Mouse (Mus musculus): ENCODE measurements at regions not wholly inside any gene's neighbourhood (a gene's known extent, or its start where the extent isn't known, plus 50 kb on each side); places are given as distances from the start of the nearest gene placed in this dataset.
A peak's percentile ranks its signal among the peaks of the same experiment; 100 is the strongest.

DNA sequence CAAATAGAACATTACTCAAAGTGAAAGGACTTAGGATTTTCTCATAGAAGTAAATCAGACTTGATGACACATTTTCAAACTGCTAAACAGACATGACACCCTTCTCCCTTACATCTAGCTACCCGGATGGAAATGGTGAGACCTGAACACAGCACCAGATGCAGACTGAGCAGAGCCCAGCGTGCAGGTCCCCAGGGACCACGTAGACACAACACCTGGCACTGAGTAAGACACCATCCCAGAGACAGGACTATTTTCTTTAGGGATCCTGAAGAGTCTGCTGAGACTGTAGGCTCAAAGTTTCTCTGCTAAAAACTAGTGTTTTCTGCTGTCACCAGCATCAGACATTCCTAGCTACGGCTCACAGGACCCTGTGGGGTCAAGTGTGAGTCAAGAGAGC, 207.2 kb upstream of the Unc93a2 start:
- H3K36me3 ChIP-seq (ENCODE audit: control insufficient read depth, insufficient read depth, low read length): no peaks in the 10 kb centered on the region
- no peaks in the 10 kb centered on the region for H3K27me3 ChIP-seq (replicated peaks; ENCODE audit: control insufficient read depth, insufficient read depth, low read length)
- 73% methylated on average over 4 of the region's 4 CpGs for WGBS
- H3K9ac ChIP-seq (ENCODE audit: low read length): no peak overlapping the region
- no peak overlapping the region for H3K4me2 ChIP-seq (ENCODE audit: low read length)
- DNase-seq (ENCODE audit: low spot score) (no peak), ATAC-seq (replicated peaks; ENCODE audit: low FRiP score, low TSS enrichment, low read depth) (no peak)
- H3K4me3 ChIP-seq (ENCODE audit: low read depth, low read length): no peak overlapping the region
- no peak overlapping the region for H3K27ac ChIP-seq (ENCODE audit: low read depth)
- no peaks in the 10 kb centered on the region for H3K4me1 ChIP-seq (replicated peaks; ENCODE audit: control insufficient read depth, insufficient read depth, low read length)
- no peaks in the 10 kb centered on the region for H3K9me3 ChIP-seq (ENCODE audit: control insufficient read depth, low read length)

DNA sequence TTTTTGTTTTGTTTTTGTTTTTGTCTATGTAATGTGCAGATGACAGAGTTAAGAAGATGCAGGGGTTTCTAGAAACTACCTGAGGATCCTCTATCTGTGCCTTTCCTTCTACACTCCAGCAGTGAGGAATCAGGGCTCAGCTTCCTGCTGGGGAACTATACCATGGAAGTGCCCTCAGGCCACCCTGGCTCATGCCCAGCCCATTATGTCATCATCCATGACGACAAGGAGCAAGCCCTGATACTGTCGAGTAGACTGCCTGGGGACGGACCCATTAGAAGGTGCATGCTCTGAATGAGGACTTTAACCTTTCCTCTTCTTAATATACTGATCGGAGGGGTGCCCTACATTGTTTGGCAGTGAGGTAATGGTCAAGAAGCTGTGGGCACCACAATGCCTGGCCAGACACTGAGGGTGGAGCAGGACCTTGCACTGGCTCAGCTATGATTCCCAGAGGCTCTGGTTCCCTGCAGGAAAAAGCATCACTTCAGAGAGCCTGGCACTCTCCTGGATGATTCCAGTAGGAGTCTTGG, 197.7 kb upstream of the Unc93a2 start:
- no peaks in the 10 kb centered on the region for H3K4me1 ChIP-seq (replicated peaks; ENCODE audit: control insufficient read depth, insufficient read depth, low read length)
- H3K4me3 ChIP-seq (ENCODE audit: low read depth, low read length): no peak overlapping the region
- WGBS: 77% methylated on average over 4 of the region's 4 CpGs

DNA sequence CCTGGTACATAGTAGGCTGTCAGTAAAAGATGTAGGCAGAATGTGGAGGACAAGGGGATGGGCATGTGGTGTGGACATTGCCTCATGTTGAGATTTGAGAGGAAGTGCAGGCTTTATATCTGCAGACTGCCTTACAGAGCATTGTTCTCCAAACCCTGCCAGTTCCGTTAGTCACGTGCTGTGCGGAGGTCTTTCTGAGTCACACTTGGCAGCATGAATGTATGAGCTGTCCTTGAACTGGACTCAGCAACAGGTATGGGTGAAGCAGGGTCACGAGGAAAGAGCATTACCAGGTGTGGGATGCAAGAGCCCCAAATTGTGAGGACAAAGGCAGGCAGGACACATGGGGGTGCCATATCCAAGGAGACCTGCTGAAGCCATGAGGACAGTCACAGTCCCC, 193.8 kb upstream of the Unc93a2 start:
- no peak for ATAC-seq (replicated peaks; ENCODE audit: low FRiP score, low TSS enrichment, low read depth)
- 90% methylated on average over 4 of the region's 4 CpGs for WGBS

More for the DNA sequence above, 197.7 kb upstream of the Unc93a2 start:
- no peak overlapping the region for H3K27ac ChIP-seq (ENCODE audit: low read depth)
- H3K9me3 ChIP-seq (ENCODE audit: control insufficient read depth, low read length): no peaks in the 10 kb centered on the region
- no peaks in the 10 kb centered on the region for H3K36me3 ChIP-seq (ENCODE audit: control insufficient read depth, insufficient read depth, low read length)
- no peaks in the 10 kb centered on the region for H3K27me3 ChIP-seq (replicated peaks; ENCODE audit: control insufficient read depth, insufficient read depth, low read length)
- no peak overlapping the region for H3K4me2 ChIP-seq (ENCODE audit: low read length)
- no peak overlapping the region for H3K9ac ChIP-seq (ENCODE audit: low read length)
- DNase-seq (ENCODE audit: low spot score) (no peak), ATAC-seq (replicated peaks; ENCODE audit: low FRiP score, low TSS enrichment, low read depth) (no peak)

DNA sequence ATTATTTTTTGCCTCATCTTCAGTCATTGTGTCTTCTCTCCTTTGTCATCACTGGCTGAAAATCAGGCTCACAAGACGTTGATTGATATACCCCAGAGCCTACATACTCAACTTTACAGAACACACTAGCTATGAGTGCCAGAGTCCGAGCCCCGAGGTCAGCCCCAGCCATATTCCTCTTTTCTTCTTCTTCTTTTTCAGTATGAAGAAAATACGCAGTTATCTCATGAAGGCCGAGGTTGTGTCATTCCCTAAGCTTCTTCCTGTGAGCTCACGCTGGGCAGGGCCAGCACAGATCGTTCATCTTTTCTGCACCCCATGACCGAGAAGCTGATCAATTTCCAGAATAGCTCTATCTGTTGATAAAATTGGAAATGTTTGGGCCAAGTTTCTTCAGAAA, 192.7 kb upstream of the Unc93a2 start:
- Histone ChIP-seq H3K4me3 (ENCODE audit: low read depth, low read length) (no peak overlapping the region), H3K9ac (ENCODE audit: low read length) (no peak overlapping the region), H3K36me3 (ENCODE audit: control insufficient read depth, insufficient read depth, low read length) (no peaks in the 10 kb centered on the region), H3K9me3 (ENCODE audit: control insufficient read depth, low read length) (no peaks in the 10 kb centered on the region), H3K27me3 (replicated peaks; ENCODE audit: control insufficient read depth, insufficient read depth, low read length) (no peaks in the 10 kb centered on the region; the same call in 1 of the 2 replicates), H3K4me2 (ENCODE audit: low read length) (no peak overlapping the region), H3K27ac (ENCODE audit: low read depth) (no peak overlapping the region), H3K4me1 (replicated peaks; ENCODE audit: control insufficient read depth, insufficient read depth, low read length) (peaks cover 5% of the 10 kb centered on the region; the same call in 1 of the 2 replicates)
- 84% methylated on average over 8 of the region's 8 CpGs for WGBS
- ATAC-seq (replicated peaks; ENCODE audit: low FRiP score, low TSS enrichment, low read depth) (no peak), DNase-seq (ENCODE audit: low spot score) (no peak)

More for the DNA sequence above, 193.8 kb upstream of the Unc93a2 start:
- no peak for DNase-seq (ENCODE audit: low spot score)
- Histone ChIP-seq H3K36me3 (ENCODE audit: control insufficient read depth, insufficient read depth, low read length) (no peaks in the 10 kb centered on the region), H3K4me2 (ENCODE audit: low read length) (no peak overlapping the region), H3K4me3 (ENCODE audit: low read depth, low read length) (no peak overlapping the region), H3K9ac (ENCODE audit: low read length) (no peak overlapping the region), H3K27me3 (replicated peaks; ENCODE audit: control insufficient read depth, insufficient read depth, low read length) (no peaks in the 10 kb centered on the region; the same call in 1 of the 2 replicates), H3K9me3 (ENCODE audit: control insufficient read depth, low read length) (no peaks in the 10 kb centered on the region), H3K4me1 (replicated peaks; ENCODE audit: control insufficient read depth, insufficient read depth, low read length) (peaks cover 5% of the 10 kb centered on the region; the same call in 1 of the 2 replicates), H3K27ac (ENCODE audit: low read depth) (no peak overlapping the region)

DNA sequence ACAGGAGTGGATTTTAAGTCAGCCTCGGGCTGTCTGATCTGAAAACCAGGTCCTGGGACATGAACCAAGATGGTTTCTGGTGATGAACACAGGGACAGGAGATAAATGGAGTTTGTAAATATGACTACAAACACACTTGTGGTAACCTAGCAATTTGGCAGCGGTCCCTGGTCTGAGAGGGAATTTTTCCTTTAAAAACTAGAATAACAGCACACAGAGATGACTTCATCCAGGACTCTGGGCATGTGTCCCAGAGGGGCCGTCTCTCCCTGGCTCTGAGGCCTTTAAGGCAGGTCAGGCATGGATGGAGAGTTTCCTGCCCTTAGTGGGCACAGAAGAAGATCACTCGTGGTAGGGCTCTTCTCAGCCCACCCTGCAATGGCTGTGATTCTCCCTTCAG, 192.0 kb upstream of the Unc93a2 start:
- peak; percentile 80 for DNase-seq (ENCODE audit: low spot score)
- ATAC-seq (replicated peaks; ENCODE audit: low FRiP score, low TSS enrichment, low read depth): no peak
- WGBS: 33% methylated on average over 4 of the region's 4 CpGs

DNA sequence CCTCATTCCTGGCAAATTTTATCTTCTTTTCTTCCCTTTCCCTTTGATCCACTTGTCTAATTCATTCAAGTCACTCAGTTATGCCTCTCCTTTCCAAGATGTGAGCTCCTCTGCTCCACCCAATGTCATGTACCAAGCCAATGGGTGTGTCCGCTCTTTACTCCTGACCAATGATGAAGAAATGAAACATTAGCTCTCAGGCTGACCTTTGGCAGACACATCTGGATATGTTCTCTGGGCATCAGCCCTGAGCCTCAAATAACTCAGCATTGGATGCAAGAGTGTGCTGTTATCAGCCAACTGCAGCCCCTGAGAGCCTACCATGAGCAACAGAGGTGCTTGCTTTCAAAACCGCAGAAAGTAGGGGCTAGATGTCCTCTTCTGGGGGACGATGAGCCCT, 186.2 kb upstream of the Unc93a2 start:
- Histone ChIP-seq H3K9ac (ENCODE audit: low read length) (no peak overlapping the region), H3K4me1 (replicated peaks; ENCODE audit: control insufficient read depth, insufficient read depth, low read length) (no peaks in the 10 kb centered on the region), H3K36me3 (ENCODE audit: control insufficient read depth, insufficient read depth, low read length) (no peaks in the 10 kb centered on the region), H3K27me3 (replicated peaks; ENCODE audit: control insufficient read depth, insufficient read depth, low read length) (no peaks in the 10 kb centered on the region; the same call in 1 of the 2 replicates), H3K9me3 (ENCODE audit: control insufficient read depth, low read length) (no peaks in the 10 kb centered on the region), H3K4me3 (ENCODE audit: low read depth, low read length) (no peak overlapping the region), H3K4me2 (ENCODE audit: low read length) (no peak overlapping the region), H3K27ac (ENCODE audit: low read depth) (no peak overlapping the region)
- ATAC-seq (replicated peaks; ENCODE audit: low FRiP score, low TSS enrichment, low read depth): no peak
- WGBS: 93% methylated on average over 3 of the region's 3 CpGs
- DNase-seq (ENCODE audit: low spot score): no peak

More for the DNA sequence above, 192.0 kb upstream of the Unc93a2 start:
- Histone ChIP-seq H3K27me3 (replicated peaks; ENCODE audit: control insufficient read depth, insufficient read depth, low read length) (no peaks in the 10 kb centered on the region; the same call in 1 of the 2 replicates), H3K9me3 (ENCODE audit: control insufficient read depth, low read length) (no peaks in the 10 kb centered on the region), H3K4me3 (ENCODE audit: low read depth, low read length) (no peak overlapping the region), H3K4me2 (ENCODE audit: low read length) (no peak overlapping the region), H3K36me3 (ENCODE audit: control insufficient read depth, insufficient read depth, low read length) (no peaks in the 10 kb centered on the region), H3K27ac (ENCODE audit: low read depth) (peak overlapping the region; percentile 55), H3K4me1 (replicated peaks; ENCODE audit: control insufficient read depth, insufficient read depth, low read length) (peaks cover 5% of the 10 kb centered on the region; the same call in 1 of the 2 replicates), H3K9ac (ENCODE audit: low read length) (no peak overlapping the region)

DNA sequence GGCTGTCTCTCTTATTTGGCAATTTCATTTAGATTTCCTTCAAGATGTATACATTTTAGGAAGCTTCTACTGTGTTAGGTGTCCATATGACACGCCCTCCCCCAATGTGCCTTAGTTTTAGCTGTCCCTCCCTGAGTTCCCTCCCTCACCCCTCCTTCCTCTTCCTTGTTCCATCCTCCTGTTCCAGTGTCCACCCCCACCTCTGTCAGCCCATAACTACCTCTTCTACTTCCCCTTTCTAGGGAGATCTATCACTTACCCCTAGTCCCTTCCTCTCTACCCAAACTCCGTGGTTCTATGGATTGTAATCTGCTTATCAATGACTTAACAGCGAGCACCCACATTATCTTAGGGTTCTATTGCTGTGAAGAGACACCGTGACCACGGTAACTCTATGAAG, 183.2 kb upstream of the Unc93a2 start:
- Histone ChIP-seq H3K4me3 (ENCODE audit: low read depth, low read length) (no peak overlapping the region), H3K27me3 (replicated peaks; ENCODE audit: control insufficient read depth, insufficient read depth, low read length) (no peaks in the 10 kb centered on the region), H3K36me3 (ENCODE audit: control insufficient read depth, insufficient read depth, low read length) (no peaks in the 10 kb centered on the region), H3K4me2 (ENCODE audit: low read length) (no peak overlapping the region), H3K9ac (ENCODE audit: low read length) (no peak overlapping the region), H3K4me1 (replicated peaks; ENCODE audit: control insufficient read depth, insufficient read depth, low read length) (no peaks in the 10 kb centered on the region), H3K9me3 (ENCODE audit: control insufficient read depth, low read length) (no peaks in the 10 kb centered on the region), H3K27ac (ENCODE audit: low read depth) (no peak overlapping the region)
- DNase-seq (ENCODE audit: low spot score) (no peak), ATAC-seq (replicated peaks; ENCODE audit: low FRiP score, low TSS enrichment, low read depth) (no peak)
- WGBS: 90% methylated on average over 5 of the region's 5 CpGs

DNA sequence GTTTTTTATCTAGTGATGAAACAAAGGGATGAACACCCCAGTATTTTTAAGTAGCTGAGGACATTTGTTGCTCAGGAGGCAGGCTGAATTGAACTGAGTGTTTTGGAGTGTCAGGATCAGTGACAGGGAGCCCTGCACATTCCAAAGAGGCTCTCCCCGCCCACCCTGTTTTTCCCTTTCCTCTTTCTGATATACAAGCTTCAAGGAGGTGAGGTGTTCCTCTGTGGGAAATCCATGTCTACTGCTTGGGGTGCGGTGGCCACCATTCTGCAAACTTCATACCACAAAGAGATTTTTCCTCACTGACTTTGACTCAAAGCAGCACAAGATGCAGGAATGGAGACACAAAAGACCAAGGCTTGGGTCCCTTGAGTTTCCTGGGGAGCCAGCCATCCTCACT, 180.5 kb upstream of the Unc93a2 start:
- Histone ChIP-seq H3K36me3 (ENCODE audit: control insufficient read depth, insufficient read depth, low read length) (no peaks in the 10 kb centered on the region), H3K9ac (ENCODE audit: low read length) (no peak overlapping the region), H3K4me1 (replicated peaks; ENCODE audit: control insufficient read depth, insufficient read depth, low read length) (no peaks in the 10 kb centered on the region), H3K27ac (ENCODE audit: low read depth) (no peak overlapping the region), H3K4me2 (ENCODE audit: low read length) (no peak overlapping the region), H3K27me3 (replicated peaks; ENCODE audit: control insufficient read depth, insufficient read depth, low read length) (no peaks in the 10 kb centered on the region), H3K9me3 (ENCODE audit: control insufficient read depth, low read length) (no peaks in the 10 kb centered on the region), H3K4me3 (ENCODE audit: low read depth, low read length) (no peak overlapping the region)
- DNase-seq (ENCODE audit: low spot score): no peak
- no peak for ATAC-seq (replicated peaks; ENCODE audit: low FRiP score, low TSS enrichment, low read depth)
- 74% methylated on average over 2 of the region's 2 CpGs for WGBS

DNA sequence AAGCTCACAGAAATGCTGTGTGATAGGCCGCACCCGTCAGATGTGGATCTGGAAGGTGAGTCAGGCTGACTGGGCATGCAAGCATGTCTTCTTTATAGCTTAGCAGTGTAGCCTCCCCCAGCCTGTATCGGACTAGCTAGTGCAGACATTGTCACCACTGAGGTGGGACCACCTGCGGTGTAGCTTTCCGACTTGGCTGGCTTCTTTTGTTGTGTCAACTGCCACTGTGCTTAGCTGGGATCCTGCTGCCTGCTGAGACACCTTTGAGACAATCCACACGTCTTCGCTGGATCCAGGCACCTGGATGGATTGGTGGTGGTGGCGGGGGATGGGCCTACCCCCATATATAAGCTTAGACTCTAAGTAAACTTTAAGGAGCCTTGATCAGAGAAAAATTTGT, 177.7 kb upstream of the Unc93a2 start:
- no peak for ATAC-seq (replicated peaks; ENCODE audit: low FRiP score, low TSS enrichment, low read depth)

More for the DNA sequence above, 177.7 kb upstream of the Unc93a2 start:
- Histone ChIP-seq H3K27me3 (replicated peaks; ENCODE audit: control insufficient read depth, insufficient read depth, low read length) (no peaks in the 10 kb centered on the region), H3K27ac (ENCODE audit: low read depth) (no peak overlapping the region), H3K9me3 (ENCODE audit: control insufficient read depth, low read length) (no peaks in the 10 kb centered on the region), H3K4me1 (replicated peaks; ENCODE audit: control insufficient read depth, insufficient read depth, low read length) (no peaks in the 10 kb centered on the region), H3K4me2 (ENCODE audit: low read length) (no peak overlapping the region), H3K4me3 (ENCODE audit: low read depth, low read length) (no peak overlapping the region), H3K36me3 (ENCODE audit: control insufficient read depth, insufficient read depth, low read length) (no peaks in the 10 kb centered on the region), H3K9ac (ENCODE audit: low read length) (no peak overlapping the region)
- DNase-seq (ENCODE audit: low spot score): no peak
- WGBS: 36% methylated on average over 8 of the region's 8 CpGs

All from intestine, embryonic 14.5 days (tissue).